Mouse (Mus musculus) hindbrain, embryonic 10.5 days (tissue): Measurements from ENCODE around the gene Nup107. TPM values are rescaled to one million over a fixed set of nuclear protein-coding genes. Genes with fewer than 3 reads are reported as not detected.
"Not testable (repeated sequence)": the region's sequence is repeated elsewhere in the genome, so short reads cannot be mapped to it uniquely, and the experiment has no call there.

Experiments
- DNase-seq: peaks from one replicate; pipeline ENCODE4 v3.0.0-alpha.2; 2017; ENCODE audit warnings: low spot score
- H3K27ac ChIP-seq: fragments of 300-500 bp; sonication (generic); 2 replicates; pipeline ENCODE4 v1.5.1; 2016; ENCODE audit warnings: mild to moderate bottlenecking, moderate library complexity
- H3K27me3 ChIP-seq: fragments of 300-500 bp; sonication (generic); 2 replicates; pipeline ENCODE4 v1.6.1; 2016; ENCODE audit warnings: mild to moderate bottlenecking; ENCODE audit not compliant: poor library complexity, insufficient read depth, severe bottlenecking
- H3K36me3 ChIP-seq: fragments of 300-500 bp; sonication (generic); 2 replicates; pipeline ENCODE4 v1.6.1; 2016; ENCODE audit warnings: mild to moderate bottlenecking, moderate library complexity
- H3K4me1 ChIP-seq: fragments of 300-500 bp; sonication (generic); replicated peaks from 2 replicates; pipeline ENCODE4 v1.6.1; 2016; ENCODE audit warnings: mild to moderate bottlenecking
- H3K4me3 ChIP-seq: fragments of 300-500 bp; sonication (generic); 2 replicates; pipeline ENCODE4 v1.5.1; 2016; ENCODE audit warnings: mild to moderate bottlenecking, moderate library complexity
- H3K9me3 ChIP-seq: fragments of 300-500 bp; sonication (generic); 2 replicates; pipeline ENCODE4 v1.6.1; 2016; ENCODE audit warnings: mild to moderate bottlenecking, moderate library complexity
- WGBS: fragments of 180-500 bp; shearing (Covaris S2); methylation state at CpG from one replicate; pipeline ENCODE4 v1.1.7; 2016; 5-methylcytosine and 5-hydroxymethylcytosine counted together
- polyA plus RNA-seq: library from polyadenylated mRNA; unstranded; fragments of >200 nt; fragmentation: Nextera tagmentation; extraction: Ambion mirVana; gene quantifications from 2 replicates; pipeline ENCODE4 v1.2.1, GENCODE M21; 2016

Gene Nup107
- polyA plus RNA-seq, 1 experiment from 2014 or later, result 70.6 TPM

- no peaks in the 10 kb centered on the region for H3K9me3 ChIP-seq
- H3K36me3 ChIP-seq, result no peaks in the 10 kb centered on the region
- H3K27ac ChIP-seq, result no peak overlapping the region
- 0 out of 2 replicates have a peak, but pooled peaks cover 2% of the 10 kb centered on the region for H3K4me1 ChIP-seq
- DNase-seq, result no peak
- WGBS, result 85% methylated on average over 5 of the region's 5 CpGs
- H3K27me3 ChIP-seq, result no peaks in the 10 kb centered on the region
- H3K4me3 ChIP-seq, result no peak overlapping the region
Observed at GRCm38 (mm10) chr10:117728574-117728973, 63.9 kb downstream of the Nup107 start.

- no peak overlapping the region for H3K27ac ChIP-seq
- H3K4me3 ChIP-seq, result no peak overlapping the region
- H3K4me1 ChIP-seq, result 0 out of 2 replicates have a peak, but pooled peaks cover 2% of the 10 kb centered on the region
- DNase-seq, result no peak
- H3K36me3 ChIP-seq, result no peaks in the 10 kb centered on the region
- H3K27me3 ChIP-seq, result no peaks in the 10 kb centered on the region
- H3K9me3 ChIP-seq, result no peaks in the 10 kb centered on the region
- WGBS, result 87% methylated on average over 9 of the region's 9 CpGs
Observed at GRCm38 (mm10) chr10:117727518-117728110, 64.9 kb downstream of the Nup107 start.

- no peaks in the 10 kb centered on the region for H3K36me3 ChIP-seq
- H3K27ac ChIP-seq, result no peak overlapping the region
- no peaks in the 10 kb centered on the region for H3K27me3 ChIP-seq
- H3K4me3 ChIP-seq, result no peak overlapping the region
- H3K9me3 ChIP-seq, result no peaks in the 10 kb centered on the region
- H3K4me1 ChIP-seq, result 0 out of 2 replicates have a peak, but pooled peaks cover 2% of the 10 kb centered on the region
- DNase-seq, result no peak
- WGBS, result 93% methylated on average over 4 of the region's 4 CpGs
Observed at GRCm38 (mm10) chr10:117726888-117727385, 65.6 kb downstream of the Nup107 start.

- Histone ChIP-seq H3K27ac (no peak overlapping the region), H3K27me3 (no peaks in the 10 kb centered on the region), H3K36me3 (no peaks in the 10 kb centered on the region), H3K9me3 (no peaks in the 10 kb centered on the region), H3K4me1 (0 out of 2 replicates have a peak, but pooled peaks cover 2% of the 10 kb centered on the region), H3K4me3 (no peak overlapping the region)
- no peak for DNase-seq
- 95% methylated on average over 4 of the region's 4 CpGs for WGBS
Observed at GRCm38 (mm10) chr10:117726350-117726749, 66.2 kb downstream of the Nup107 start.

- no peak overlapping the region for H3K27ac ChIP-seq
- WGBS, result 82% methylated on average over 7 of the region's 7 CpGs
- H3K4me1 ChIP-seq, result 0 out of 2 replicates have a peak, but pooled peaks cover 2% of the 10 kb centered on the region
- no peaks in the 10 kb centered on the region for H3K9me3 ChIP-seq
- H3K36me3 ChIP-seq, result no peaks in the 10 kb centered on the region
- no peak for DNase-seq
- H3K27me3 ChIP-seq, result no peaks in the 10 kb centered on the region
- H3K4me3 ChIP-seq, result no peak overlapping the region
Observed at GRCm38 (mm10) chr10:117725671-117726070, 66.8 kb downstream of the Nup107 start.

GRCm38 (mm10) chr10:117724804-117725361 is 67.6 kb downstream of the Nup107 start:
- Histone ChIP-seq H3K36me3 (no peaks in the 10 kb centered on the region), H3K27ac (no peak overlapping the region), H3K4me1 (0 out of 2 replicates have a peak, but pooled peaks cover 2% of the 10 kb centered on the region), H3K27me3 (no peaks in the 10 kb centered on the region), H3K9me3 (no peaks in the 10 kb centered on the region), H3K4me3 (no peak overlapping the region)
- WGBS, result 93% methylated on average over 3 of the region's 3 CpGs
- DNase-seq, result no peak

- no peak for DNase-seq
- WGBS, result 82% methylated on average over 5 of the region's 5 CpGs
- no peak overlapping the region for H3K27ac ChIP-seq
- H3K4me3 ChIP-seq, result no peak overlapping the region
- no peaks in the 10 kb centered on the region for H3K36me3 ChIP-seq
- no peaks in the 10 kb centered on the region for H3K9me3 ChIP-seq
- H3K4me1 ChIP-seq, result no peaks in the 10 kb centered on the region
- no peaks in the 10 kb centered on the region for H3K27me3 ChIP-seq
Observed at GRCm38 (mm10) chr10:117724136-117724718, 68.3 kb downstream of the Nup107 start.

GRCm38 (mm10) chr10:117718161-117719119 is 74.1 kb downstream of the Nup107 start:
- DNase-seq, result no peak
- H3K4me3 ChIP-seq, result no peak overlapping the region
- peak overlapping the region; percentile 24; the same call in 1 of the 2 replicates for H3K27ac ChIP-seq
- no peaks in the 10 kb centered on the region for H3K27me3 ChIP-seq
- H3K4me1 ChIP-seq, result peaks cover 19% of the 10 kb centered on the region
- 72% methylated on average over 19 of the region's 19 CpGs for WGBS
- H3K9me3 ChIP-seq, result no peaks in the 10 kb centered on the region
- H3K36me3 ChIP-seq, result no peaks in the 10 kb centered on the region

GRCm38 (mm10) chr10:117717583-117717982 is 74.9 kb downstream of the Nup107 start:
- H3K4me3 ChIP-seq, result no peak overlapping the region
- H3K27ac ChIP-seq, result no peak overlapping the region; the same call in 1 of the 2 replicates
- peak; percentile 35 for DNase-seq
- H3K9me3 ChIP-seq, result no peaks in the 10 kb centered on the region
- H3K36me3 ChIP-seq, result no peaks in the 10 kb centered on the region
- H3K4me1 ChIP-seq, result peaks cover 19% of the 10 kb centered on the region
- 16% methylated on average over 4 of the region's 4 CpGs for WGBS
- no peaks in the 10 kb centered on the region for H3K27me3 ChIP-seq

GRCm38 (mm10) chr10:117716686-117717085 is 75.8 kb downstream of the Nup107 start:
- Histone ChIP-seq H3K9me3 (no peaks in the 10 kb centered on the region), H3K4me3 (no peak overlapping the region), H3K36me3 (no peaks in the 10 kb centered on the region), H3K27ac (no peak overlapping the region), H3K27me3 (no peaks in the 10 kb centered on the region), H3K4me1 (peaks cover 19% of the 10 kb centered on the region)
- WGBS, result 88% methylated on average over 3 of the region's 3 CpGs
- no peak for DNase-seq

- WGBS, result 98% methylated on average over 1 of the region's 1 CpGs
- not testable (repeated sequence) for H3K9me3 ChIP-seq, H3K27me3 ChIP-seq, H3K4me3 ChIP-seq, H3K36me3 ChIP-seq, H3K27ac ChIP-seq, DNase-seq
- peaks cover 26% of the 10 kb centered on the region for H3K4me1 ChIP-seq
Observed at GRCm38 (mm10) chr10:117715654-117716053, 76.9 kb downstream of the Nup107 start.

- WGBS, result 72% methylated on average over 4 of the region's 4 CpGs
Observed at GRCm38 (mm10) chr10:117714928-117715500, 77.5 kb downstream of the Nup107 start.

More at GRCm38 (mm10) chr10:117714928-117715500, 77.5 kb downstream of the Nup107 start:
- Histone ChIP-seq H3K4me1 (peaks cover 26% of the 10 kb centered on the region), H3K4me3 (no peak overlapping the region), H3K27me3 (no peaks in the 10 kb centered on the region), H3K9me3 (no peaks in the 10 kb centered on the region), H3K27ac (no peak overlapping the region), H3K36me3 (no peaks in the 10 kb centered on the region)
- no peak for DNase-seq
